Mouse (Mus musculus): Measurements from ENCODE around the gene Klf9.

The Klf9 gene

DNA sequence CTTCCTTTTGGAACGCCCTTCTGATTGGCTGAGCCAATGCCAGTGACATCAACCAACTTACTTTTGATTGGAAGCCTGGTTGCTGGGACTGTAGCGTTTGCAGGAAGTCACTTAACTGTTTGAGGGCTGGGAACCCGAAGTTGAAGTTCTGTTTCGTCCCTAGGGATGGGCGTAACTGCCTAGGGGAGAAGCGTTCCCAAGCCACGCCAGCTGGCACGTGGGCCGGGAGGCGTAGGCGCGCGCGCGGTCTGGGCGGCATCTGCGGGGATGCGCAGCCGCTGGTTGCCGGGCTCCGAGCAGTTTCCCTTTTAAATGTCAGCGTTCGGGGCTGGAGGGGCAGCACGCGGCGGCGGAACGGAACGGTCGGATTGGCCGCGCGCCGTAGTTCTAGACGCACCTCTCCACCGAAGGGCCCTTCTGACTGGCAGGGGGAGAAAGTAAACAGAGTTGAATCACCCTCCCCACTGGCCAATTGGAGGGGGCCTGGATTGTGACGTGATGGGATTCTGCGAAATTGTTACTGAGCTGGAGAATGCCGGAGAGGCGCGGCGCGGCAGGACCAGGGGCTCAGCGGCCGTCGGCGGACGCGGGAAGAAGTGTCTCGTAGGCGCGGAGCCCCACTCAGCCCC lies at the start of gene Klf9:
Gene Klf9, plus strand, starts transcription at position 538 of the 629 bp plus-strand sequence.
- DNase-seq: peak; percentile 98

DNA sequence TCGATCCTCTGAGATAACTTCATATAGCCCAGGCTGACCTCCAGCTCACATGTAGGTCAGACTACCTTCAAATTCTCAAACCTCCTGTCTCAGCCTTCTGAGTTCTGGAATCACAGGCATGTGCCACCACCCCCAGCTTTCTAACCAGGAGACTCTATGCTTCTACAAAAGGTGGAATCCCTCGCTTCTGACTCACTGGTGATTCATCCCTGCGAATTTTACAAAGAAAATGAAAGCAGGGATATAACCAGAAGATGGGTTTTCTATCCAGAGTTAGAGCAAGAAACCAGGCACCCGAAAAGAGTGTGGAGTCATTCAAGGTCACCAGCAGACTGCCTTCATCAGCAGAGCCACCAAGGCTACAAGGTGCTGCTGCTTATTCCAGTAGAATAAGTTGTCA lies 49.4 kb upstream of the Klf9 start:
- DNase-seq: no peak

GRCm38 (mm10) chr19:23093548-23093947 lies 47.5 kb upstream of the Klf9 start:
- no peak for DNase-seq

DNA sequence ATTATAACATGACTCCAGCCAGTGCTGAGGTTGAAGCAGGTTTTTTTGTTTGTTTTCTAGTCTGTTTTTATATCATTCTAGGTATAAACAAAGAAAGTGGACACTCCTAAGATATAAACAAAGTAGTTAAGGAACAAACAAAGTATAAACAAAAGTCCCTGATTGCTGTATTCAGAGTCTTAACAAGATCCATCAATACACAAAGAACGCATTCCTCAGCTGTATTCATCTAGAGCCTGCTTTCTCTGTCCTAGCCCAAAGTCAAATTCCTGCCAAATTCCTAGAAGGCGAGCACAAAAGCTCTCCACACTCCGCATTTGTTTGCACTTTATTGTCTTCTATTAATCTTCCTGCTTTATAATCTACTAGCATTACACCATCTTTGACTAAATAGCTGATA lies 46.1 kb upstream of the Klf9 start:
- DNase-seq: no peak

DNA sequence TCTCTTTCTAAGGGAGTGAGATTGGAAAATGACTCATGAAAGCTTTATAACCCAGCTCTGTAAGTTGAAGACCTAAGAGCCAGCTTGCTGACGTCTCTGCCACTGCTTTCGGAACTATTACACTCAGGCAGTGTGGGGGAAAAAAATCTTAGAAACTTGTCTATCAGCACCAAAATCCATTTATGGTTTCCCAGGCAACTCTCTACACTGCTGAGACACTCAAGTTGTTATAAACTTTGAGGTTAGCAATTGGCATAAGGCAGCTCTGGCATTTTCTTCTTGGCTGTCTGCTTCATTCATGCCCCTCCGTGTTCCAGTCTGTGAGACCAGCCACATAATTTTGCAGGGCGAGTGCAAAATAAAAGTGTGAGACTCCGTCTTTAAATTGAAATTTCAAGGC lies 34.2 kb upstream of the Klf9 start:
- DNase-seq: no peak

GRCm38 (mm10) chr19:23107335-23107734 lies 33.7 kb upstream of the Klf9 start:
- DNase-seq: no peak

DNA sequence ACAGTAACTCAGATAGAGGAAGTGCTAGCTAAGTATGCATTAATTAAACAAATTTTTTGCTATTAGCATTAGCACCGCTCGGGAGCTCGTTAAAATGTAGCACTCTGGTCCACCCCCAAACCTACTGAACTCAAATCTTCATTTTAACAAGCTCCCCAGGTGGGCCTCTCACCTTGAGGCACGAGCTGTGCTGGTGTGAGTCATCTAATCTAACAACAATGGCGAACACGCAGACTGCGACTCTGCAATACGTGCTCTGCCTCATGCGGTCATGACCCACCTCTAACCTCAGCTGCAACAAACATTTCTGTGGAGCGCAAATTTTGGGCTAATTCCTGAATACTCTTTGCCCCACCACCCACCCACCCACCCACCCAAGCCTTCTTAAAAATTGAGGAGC lies 19.2 kb upstream of the Klf9 start:
- no peak for DNase-seq

GRCm38 (mm10) chr19:23124023-23124550 lies 16.9 kb upstream of the Klf9 start:
- no peak for DNase-seq

DNA sequence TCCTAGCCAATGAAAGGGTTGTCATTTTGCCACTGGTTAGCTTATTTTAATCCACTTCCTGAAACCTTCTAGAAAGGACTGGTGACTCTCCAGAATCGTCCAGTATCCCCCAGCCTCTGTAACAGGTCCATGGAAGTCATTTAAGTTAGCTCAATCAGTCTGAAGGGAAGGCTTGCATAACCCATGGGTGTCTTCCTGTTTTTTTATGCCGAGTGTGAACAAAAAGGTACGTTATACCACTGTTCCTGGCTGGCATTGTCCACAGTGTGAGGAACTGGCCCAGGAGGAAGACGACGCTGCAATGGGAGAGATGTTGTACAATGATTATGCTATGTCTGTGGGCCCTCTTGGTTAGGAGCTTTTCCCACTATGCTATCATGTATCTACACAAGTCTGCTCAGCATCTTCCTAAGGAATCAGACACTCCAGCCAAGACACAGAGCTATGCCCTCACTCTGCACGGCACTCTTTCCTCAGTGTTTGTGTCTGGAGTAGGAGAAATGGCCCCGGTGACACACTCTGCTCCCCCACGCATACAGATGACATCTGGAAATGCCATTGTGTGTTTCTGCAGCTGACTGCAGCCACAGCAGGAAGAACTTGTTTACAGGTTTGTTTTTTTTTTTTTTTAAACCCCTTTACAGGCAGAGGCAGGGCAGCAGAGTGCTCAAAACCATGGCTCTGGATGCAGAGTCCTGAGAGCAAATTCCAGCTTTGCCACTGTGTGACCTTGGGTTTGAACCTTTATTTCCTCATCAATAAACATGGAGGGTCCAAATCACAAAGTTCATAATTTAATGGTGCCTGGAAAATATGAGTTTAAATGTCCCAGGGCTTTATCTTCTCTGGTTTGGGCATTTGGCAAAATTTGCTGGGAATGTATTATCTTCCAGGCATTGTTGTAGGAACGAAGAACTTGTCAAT lies 15.5 kb upstream of the Klf9 start:
- DNase-seq: peak; percentile 44

GRCm38 (mm10) chr19:23129908-23130307 lies 11.1 kb upstream of the Klf9 start:
- no peak for DNase-seq

- no peak for DNase-seq
Measured at GRCm38 (mm10) chr19:23132106-23132635, 8.9 kb upstream of the Klf9 start.

DNA sequence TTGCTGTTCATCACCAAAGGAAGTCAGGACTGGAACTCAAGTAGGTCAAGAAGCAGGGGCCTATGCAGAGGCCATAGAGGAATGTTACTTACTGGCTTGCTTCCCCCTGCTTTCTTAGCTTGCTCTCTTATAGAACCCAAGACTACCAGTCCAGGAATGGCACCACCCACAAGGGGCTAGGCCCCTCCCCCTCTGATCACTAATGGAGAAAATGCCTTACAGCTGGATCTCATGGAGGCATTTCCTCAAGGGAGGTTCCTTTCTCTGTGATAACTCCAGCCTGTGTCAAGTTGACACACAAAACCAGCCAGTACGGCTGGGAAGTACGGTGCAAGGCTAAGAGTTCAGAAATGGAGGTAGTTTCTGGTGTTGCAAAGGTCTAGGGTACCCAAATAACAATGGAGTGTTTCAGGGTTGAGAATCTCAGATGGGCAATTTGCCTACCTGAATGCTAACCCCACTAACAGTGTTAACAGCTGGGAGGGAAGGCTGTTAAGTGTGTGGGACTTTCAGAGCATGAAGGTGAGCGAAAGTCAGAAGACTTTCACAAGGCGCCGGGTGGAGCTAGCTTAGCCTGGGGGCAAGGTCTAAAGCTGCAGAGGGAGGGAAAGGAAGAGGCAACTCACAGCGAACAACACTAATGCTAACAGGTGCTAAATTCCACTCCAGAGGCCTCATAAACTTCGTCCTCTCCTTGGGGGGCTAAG lies 8.2 kb upstream of the Klf9 start:
- peak; percentile 29 for DNase-seq

DNA sequence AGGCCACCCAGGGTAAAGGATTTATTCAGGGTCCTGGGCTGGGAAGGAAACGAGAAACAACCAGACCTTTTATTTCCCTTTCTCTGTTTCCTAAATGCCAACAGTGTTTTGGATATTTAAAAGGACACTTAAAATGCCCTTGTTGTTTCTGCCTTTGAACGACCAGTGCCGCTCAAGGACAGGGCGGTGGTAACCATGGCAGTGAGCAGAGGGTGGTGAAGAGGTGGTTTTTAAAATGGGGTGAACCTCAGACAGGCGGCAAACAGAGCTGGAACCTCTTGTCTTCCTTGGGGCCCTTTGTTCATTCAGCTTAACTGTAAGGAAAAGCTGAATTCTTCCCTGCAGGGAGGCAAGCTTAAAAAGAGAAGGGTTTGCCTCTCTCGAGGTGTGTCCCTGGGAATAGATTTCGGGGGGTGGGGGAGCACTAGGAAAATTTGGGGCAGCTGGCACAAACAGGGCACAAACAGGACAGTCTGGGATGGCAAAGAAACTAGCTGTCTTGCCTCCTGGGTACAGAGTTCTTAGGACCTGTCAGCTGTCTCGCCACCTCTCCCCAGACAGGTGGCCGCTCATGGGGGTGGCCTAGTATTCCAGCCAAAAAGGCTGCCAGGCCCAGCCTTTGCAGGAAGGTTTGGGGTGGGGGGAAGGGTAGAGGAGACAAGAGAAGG lies 7.5 kb upstream of the Klf9 start:
- DNase-seq: peak; percentile 50

GRCm38 (mm10) chr19:23134095-23134440 lies 7.0 kb upstream of the Klf9 start:
- DNase-seq: peak; percentile 92

- DNase-seq: peak; percentile 98
Measured at GRCm38 (mm10) chr19:23134441-23135301, 6.4 kb upstream of the Klf9 start.

GRCm38 (mm10) chr19:23135349-23136201 lies 5.5 kb upstream of the Klf9 start:
- DNase-seq: peak; percentile 94

DNA sequence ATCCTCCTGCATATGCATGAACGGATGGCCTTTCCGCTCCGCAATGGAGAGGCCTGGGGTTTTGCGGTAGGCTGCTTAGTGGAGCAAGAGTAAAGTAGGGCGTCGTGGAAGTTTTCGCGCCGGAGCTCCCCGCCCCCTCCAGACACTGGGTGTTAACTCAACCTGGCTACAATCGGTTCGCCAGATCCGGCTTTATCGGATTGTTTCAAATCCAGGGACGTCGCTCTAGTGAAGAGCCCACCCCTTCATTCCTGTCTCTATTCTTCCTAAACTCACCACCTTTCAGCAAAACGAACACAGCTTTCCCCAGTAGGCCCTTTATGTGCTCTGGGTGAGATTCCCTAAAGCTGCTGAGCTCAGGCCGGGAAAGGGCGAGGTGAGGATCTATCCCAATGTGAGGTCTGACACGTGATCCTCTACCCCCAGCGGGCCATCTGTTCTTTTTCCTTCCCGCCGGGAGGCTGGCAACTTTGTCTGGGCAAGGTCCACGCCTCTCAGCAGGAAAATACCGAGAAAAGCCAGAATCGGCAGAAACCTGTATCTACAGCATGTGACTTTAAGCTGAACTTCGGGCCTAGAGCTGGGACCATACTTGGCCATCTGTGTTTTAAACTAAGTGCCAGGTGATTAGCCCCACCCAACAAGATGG lies 4.7 kb upstream of the Klf9 start:
- DNase-seq: peak; percentile 72

DNA sequence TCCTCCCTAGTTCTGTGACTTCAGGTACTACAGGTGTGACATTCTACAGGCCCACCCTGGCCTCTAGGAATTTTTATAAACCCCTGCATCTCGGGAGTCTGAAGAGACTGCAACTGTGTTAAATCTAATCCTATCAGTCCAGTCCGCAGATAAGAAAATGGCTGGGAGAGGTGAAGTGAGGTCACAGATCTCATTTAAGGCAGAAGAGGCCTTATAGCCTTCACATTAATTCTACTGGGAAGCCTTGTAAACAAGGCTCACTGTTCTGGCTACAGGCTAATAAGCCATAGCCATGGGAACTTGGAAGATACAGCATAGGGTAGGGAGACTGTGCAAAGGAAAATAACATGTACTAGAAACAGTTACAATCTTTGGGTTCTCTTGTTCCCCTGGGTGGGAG lies 3.7 kb upstream of the Klf9 start:
- no peak for DNase-seq

DNA sequence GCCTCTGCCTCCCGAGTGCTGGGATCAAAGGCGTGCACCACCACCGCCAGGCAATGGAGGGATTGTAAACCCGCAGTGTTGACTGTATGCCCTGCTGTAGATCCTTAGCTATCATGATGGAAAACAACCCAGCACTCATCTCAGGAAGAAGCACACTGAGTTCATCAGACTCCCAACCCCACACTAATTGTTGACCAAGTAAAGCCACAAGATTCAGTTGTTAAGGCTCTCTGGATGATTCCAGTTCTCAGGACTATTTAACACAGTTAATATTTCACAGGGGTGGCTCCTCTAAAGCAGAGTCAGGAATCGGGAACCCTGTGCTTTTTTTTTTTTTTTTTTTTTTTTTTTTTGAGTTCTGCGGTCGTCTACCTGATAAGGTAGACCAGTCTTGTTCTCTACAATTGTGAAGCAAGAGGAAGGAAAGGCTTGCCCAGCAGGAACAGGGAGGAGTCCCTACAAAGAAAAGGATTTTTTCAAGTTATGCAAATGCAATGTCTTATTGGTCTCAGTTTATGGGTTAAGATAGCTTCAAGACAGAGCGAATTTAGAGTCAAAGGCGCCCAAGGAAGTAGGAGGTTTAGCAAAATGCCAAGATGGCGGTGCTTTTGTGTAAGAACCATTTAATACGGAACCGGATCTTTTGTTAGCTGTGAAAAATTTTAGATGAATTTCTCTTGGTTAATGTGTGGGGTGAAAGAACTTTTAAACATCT lies 1.1 kb upstream of the Klf9 start:
- peak; percentile 48 for DNase-seq
